Mouse (Mus musculus) CH12.LX (cell line): ENCODE measurements around the gene Zfp609. TPM values are rescaled to one million over a fixed set of nuclear protein-coding genes. Genes with fewer than 3 reads are reported as not detected.

Experiments
- DNase-seq: peaks from one replicate; pipeline ENCODE4 v3.0.0-alpha.2; 2013; ENCODE audit errors: extremely low read depth
- H3K27ac ChIP-seq: 2 replicates; pipeline ENCODE4 v1.5.1; 2012; ENCODE audit warnings: low read depth, mild to moderate bottlenecking, control low read depth, moderate library complexity; ENCODE audit not compliant: insufficient read depth
- H3K27me3 ChIP-seq: replicated peaks from 2 replicates; pipeline ENCODE3; 2012; ENCODE audit warnings: inconsistent platforms
- H3K36me3 ChIP-seq, 2 experiments: replicated peaks in 1 of 2; 2 replicates each; pipeline versions ENCODE3 to v1.6.1; 2012; ENCODE audit warnings: inconsistent platforms in 1 of 2, low read length in 1 of 2, mild to moderate bottlenecking in 1 of 2, mixed read lengths in 1 of 2, moderate library complexity in 1 of 2; ENCODE audit not compliant: control insufficient read depth in 1 of 2, insufficient read depth in 1 of 2
- H3K4me1 ChIP-seq, 2 experiments: 2 replicates each; pipeline ENCODE4 v1.6.1; 2012; ENCODE audit warnings: inconsistent platforms in 1 of 2, moderate library complexity in 1 of 2; ENCODE audit not compliant: insufficient read depth in 2 of 2, control insufficient read depth in 1 of 2
- H3K4me2 ChIP-seq: 2 replicates; pipeline ENCODE4 v1.6.1; 2012; ENCODE audit warnings: low read depth, mild to moderate bottlenecking, control low read depth; ENCODE audit not compliant: poor library complexity, insufficient read depth, severe bottlenecking
- H3K4me3 ChIP-seq, 3 experiments: fragments of 150-350 bp in 1 of 3; sonication (generic) in 1 of 3; replicated peaks in 1 of 3; 2 replicates each; pipeline versions ENCODE3 to v1.5.1; 2011 to 2012; ENCODE audit warnings: low read depth in 2 of 3, low read length in 2 of 3, mild to moderate bottlenecking in 2 of 3, moderate library complexity in 2 of 3, control low read depth in 1 of 3, improper control_type of control experiment in 1 of 3, inconsistent platforms in 1 of 3, mixed read lengths in 1 of 3; ENCODE audit not compliant: poor library complexity in 1 of 3
- H3K79me2 ChIP-seq: replicated peaks from 2 replicates; pipeline ENCODE4 v1.6.1; 2012; ENCODE audit warnings: mild to moderate bottlenecking, moderate library complexity; ENCODE audit not compliant: control insufficient read depth, poor library complexity, insufficient read depth, severe bottlenecking; ENCODE audit errors: extremely low read depth
- H3K9ac ChIP-seq: 2 replicates; pipeline ENCODE4 v1.6.1; 2012; ENCODE audit warnings: low read depth, mild to moderate bottlenecking, control low read depth, moderate library complexity; ENCODE audit not compliant: insufficient read depth
- H3K9me3 ChIP-seq: replicated peaks from 2 replicates; pipeline ENCODE3; 2012; ENCODE audit warnings: low read length, inconsistent platforms, mixed read lengths
- BHLHE40 ChIP-seq: IDR thresholded peaks from 2 replicates; pipeline ENCODE4 v1.6.1; 2011; ENCODE audit warnings: mild to moderate bottlenecking, low read depth, low read length, improper control_type of control experiment
- CHD1 ChIP-seq: IDR thresholded peaks from 2 replicates; pipeline ENCODE4 v1.6.1; 2012; ENCODE audit warnings: low read depth, low read length, improper control_type of control experiment, inconsistent platforms
- CHD2 ChIP-seq: IDR thresholded peaks from 2 replicates; pipeline ENCODE4 v1.6.1; 2011; ENCODE audit warnings: low read length, improper control_type of control experiment
- E2F4 ChIP-seq: IDR thresholded peaks from 2 replicates; pipeline ENCODE4 v1.6.1; 2011; ENCODE audit warnings: low read depth, low read length, improper control_type of control experiment; ENCODE audit not compliant: insufficient replicate concordance
- ELF1 ChIP-seq: IDR thresholded peaks from 2 replicates; pipeline ENCODE4 v1.6.1; 2014; ENCODE audit warnings: low read depth, mild to moderate bottlenecking, inconsistent platforms, low read length, improper control_type of control experiment
- IRF4 ChIP-seq: IDR thresholded peaks from 2 replicates; pipeline ENCODE4 v1.6.1; 2014; ENCODE audit warnings: low read depth, mild to moderate bottlenecking, inconsistent platforms, low read length, improper control_type of control experiment
- JUN ChIP-seq: IDR thresholded peaks from 2 replicates; pipeline ENCODE4 v1.6.1; 2011; ENCODE audit warnings: low read depth, mild to moderate bottlenecking, low read length, improper control_type of control experiment, moderate library complexity; ENCODE audit not compliant: insufficient read depth
- JUND ChIP-seq: conservative IDR thresholded peaks from 2 replicates; pipeline ENCODE4 v1.6.1; 2011; ENCODE audit warnings: low read depth, low read length, improper control_type of control experiment
- KAT2A ChIP-seq: IDR thresholded peaks from 2 replicates; pipeline ENCODE4 v1.6.1; 2012; ENCODE audit warnings: low read length, improper control_type of control experiment, inconsistent platforms; ENCODE audit not compliant: insufficient replicate concordance
- MAZ ChIP-seq: IDR thresholded peaks from 2 replicates; pipeline ENCODE4 v1.6.1; 2012; ENCODE audit warnings: low read depth, mild to moderate bottlenecking, inconsistent platforms, low read length, improper control_type of control experiment, moderate library complexity
- MEF2A ChIP-seq: IDR thresholded peaks from 2 replicates; pipeline ENCODE4 v1.6.1; 2014; ENCODE audit warnings: low read depth, mild to moderate bottlenecking, inconsistent platforms, low read length, improper control_type of control experiment, borderline replicate concordance
- MXI1 ChIP-seq: IDR thresholded peaks from 2 replicates; pipeline ENCODE4 v1.6.1; 2011; ENCODE audit warnings: mild to moderate bottlenecking, low read depth, low read length, improper control_type of control experiment
- MYC ChIP-seq: IDR thresholded peaks from 2 replicates; pipeline ENCODE4 v1.6.1; 2011; ENCODE audit warnings: low read depth, mild to moderate bottlenecking, improper control_type of control experiment, low read length
- NRF1 ChIP-seq: IDR thresholded peaks from 2 replicates; pipeline ENCODE4 v1.6.1; 2014; ENCODE audit warnings: low read depth, mild to moderate bottlenecking, inconsistent platforms, low read length, improper control_type of control experiment, moderate library complexity
- PAX5 ChIP-seq: IDR thresholded peaks from 2 replicates; pipeline ENCODE4 v1.6.1; 2012; ENCODE audit warnings: low read length, inconsistent platforms, mixed read lengths
- POLR2A ChIP-seq: IDR thresholded peaks from 2 replicates; pipeline ENCODE4 v1.6.1; 2011; ENCODE audit warnings: low read depth, mild to moderate bottlenecking, improper control_type of control experiment, low read length
- POLR2AphosphoS2 ChIP-seq: IDR thresholded peaks from 2 replicates; pipeline ENCODE4 v1.6.1; 2011; ENCODE audit warnings: low read depth, low read length, improper control_type of control experiment
- SIN3A ChIP-seq: IDR thresholded peaks from 2 replicates; pipeline ENCODE4 v1.6.1; 2012; ENCODE audit warnings: low read length, improper control_type of control experiment, inconsistent platforms
- TBP ChIP-seq: conservative IDR thresholded peaks from 2 replicates; pipeline ENCODE4 v1.6.1; 2011; ENCODE audit warnings: low read depth, low read length, improper control_type of control experiment
- TCF12 ChIP-seq: IDR thresholded peaks from 2 replicates; pipeline ENCODE4 v1.6.1; 2014; ENCODE audit warnings: low read depth, mild to moderate bottlenecking, inconsistent platforms, low read length, improper control_type of control experiment
- UBTF ChIP-seq: IDR thresholded peaks from 2 replicates; pipeline ENCODE4 v1.6.1; 2012; ENCODE audit warnings: low read depth, mild to moderate bottlenecking, inconsistent platforms, low read length, improper control_type of control experiment, moderate library complexity
- USF2 ChIP-seq: conservative IDR thresholded peaks from 2 replicates; pipeline ENCODE4 v1.6.1; 2011; ENCODE audit warnings: low read depth, low read length, improper control_type of control experiment
- ZC3H11A ChIP-seq: IDR thresholded peaks from 2 replicates; pipeline ENCODE4 v1.6.1; 2012; ENCODE audit warnings: low read depth, mild to moderate bottlenecking, inconsistent platforms, low read length, improper control_type of control experiment
- ZMIZ1 ChIP-seq: IDR thresholded peaks from 2 replicates; pipeline ENCODE4 v1.6.1; 2012; ENCODE audit warnings: low read depth, mild to moderate bottlenecking, inconsistent platforms, low read length, improper control_type of control experiment
- dilution Hi-C: fragments of 300-500 bp; cut with MboI; formaldehyde crosslinking; loops from 2 replicates; pipeline ENCODE4 v1.14.3; 2020; ENCODE audit warnings: low sequenced_read_pairs; ENCODE audit not compliant: extremely low pct_unique_long_range_greater_than_20kb, extremely low pct_ligation_motif_present
- in situ Hi-C: fragments of 300-500 bp; cut with MboI; formaldehyde crosslinking; loops from 3 replicates; pipeline ENCODE4 v1.14.3; 2019; ENCODE audit warnings: low sequenced_read_pairs, low pct_ligation_motif_present, low pct_unique_long_range_greater_than_20kb, mixed read lengths
- polyA plus RNA-seq: library from polyadenylated mRNA; unstranded; fragments of >175 nt; gene quantifications from 2 replicates; pipeline ENCODE4 v1.2.1, GENCODE M21; 2012; ENCODE audit warnings: low read depth; ENCODE audit not compliant: insufficient read length
- total RNA-seq, 2 experiments: library from RNA; depleted of rRNA; stranded (reverse); fragments of 300-350 nt in 1 of 2; fragments of >200 nt in 1 of 2; gene quantifications; 2 replicates each; pipeline ENCODE4 v1.2.3; 2012 to 2014

Gene Zfp609
- total and polyA plus RNA-seq, 3 experiments: 1.2 to 15.4 (median 3.2) TPM

- H3K4me1 ChIP-seq: peaks cover 0 to 13% of the 10 kb centered on the region in 2 experiments; a peak in 1 of 4 replicates
- H3K4me3 ChIP-seq: no peak overlapping the region
- no peak overlapping the region for H3K27ac ChIP-seq
- no peaks in the 10 kb centered on the region for H3K27me3 ChIP-seq
- no peak overlapping the region for H3K4me2 ChIP-seq
- H3K79me2 ChIP-seq: no peaks in the 10 kb centered on the region
- in situ Hi-C loops: no loop called here
- no peaks in the 10 kb centered on the region for H3K9me3 ChIP-seq
- TF ChIP-seq JUND (no peak), MAZ (no peak), KAT2A (no peak), POLR2AphosphoS2 (no peak)
- no peak for DNase-seq
- H3K36me3 ChIP-seq: peaks cover 0 to 4% of the 10 kb centered on the region in 2 experiments
- no peak overlapping the region for H3K9ac ChIP-seq
- dilution Hi-C loops: no loop called here
Observed at GRCm38 (mm10) chr9:65745456-65745855, 81.9 kb downstream of the Zfp609 start.

GRCm38 (mm10) chr9:65744171-65745082, 82.9 kb downstream of the Zfp609 start:
- Histone ChIP-seq H3K4me2 (no peak overlapping the region), H3K36me3 (peaks cover 0 to 4% of the 10 kb centered on the region in 2 experiments), H3K27me3 (no peaks in the 10 kb centered on the region), H3K4me1 (peaks cover 0 to 13% of the 10 kb centered on the region in 2 experiments; a peak in 1 of 4 replicates), H3K27ac (no peak overlapping the region), H3K4me3 (no peak overlapping the region), H3K79me2 (no peaks in the 10 kb centered on the region), H3K9me3 (no peaks in the 10 kb centered on the region), H3K9ac (no peak overlapping the region)
- TF ChIP-seq CHD2: no peak
- TF ChIP-seq SIN3A: no peak
- no peak for TF ChIP-seq UBTF
- TF ChIP-seq ZMIZ1: no peak
- TF ChIP-seq JUN: no peak
- dilution Hi-C loops (no loop called here), in situ Hi-C loops (no loop called here)
- DNase-seq: no peak

GRCm38 (mm10) chr9:65743809-65744170, 83.6 kb downstream of the Zfp609 start:
- dilution Hi-C loops (no loop called here), in situ Hi-C loops (no loop called here)
- no peak overlapping the region for H3K4me2 ChIP-seq
- H3K79me2 ChIP-seq: no peaks in the 10 kb centered on the region
- H3K36me3 ChIP-seq: peaks cover 0 to 9% of the 10 kb centered on the region in 2 experiments
- no peaks in the 10 kb centered on the region for H3K9me3 ChIP-seq
- H3K9ac ChIP-seq: no peak overlapping the region
- H3K27me3 ChIP-seq: no peaks in the 10 kb centered on the region
- no peak overlapping the region for H3K27ac ChIP-seq
- DNase-seq: no peak
- no peak overlapping the region for H3K4me3 ChIP-seq
- TF ChIP-seq POLR2AphosphoS2 (no peak), POLR2A (no peak), TBP (no peak), ZC3H11A (no peak), CHD1 (no peak), NRF1 (no peak), ELF1 (no peak), USF2 (no peak), SIN3A (no peak), CHD2 (no peak), E2F4 (no peak), MXI1 (no peak), JUN (no peak), IRF4 (no peak), MEF2A (no peak), PAX5 (no peak), MYC (no peak), BHLHE40 (no peak), TCF12 (no peak)
- TF ChIP-seq, all 38 proteins: peak for 0
- peaks cover 0 to 13% of the 10 kb centered on the region in 2 experiments; a peak in 1 of 4 replicates for H3K4me1 ChIP-seq
